Mouse (Mus musculus): ENCODE data around the gene Sh3pxd2b. TPM values are rescaled to one million over a fixed set of nuclear protein-coding genes. Genes with fewer than 3 reads are reported as not detected.

Gene Sh3pxd2b
- total RNA-seq, 2 experiments from 2014 or later, result 5.8 to 7.7 TPM

DNA sequence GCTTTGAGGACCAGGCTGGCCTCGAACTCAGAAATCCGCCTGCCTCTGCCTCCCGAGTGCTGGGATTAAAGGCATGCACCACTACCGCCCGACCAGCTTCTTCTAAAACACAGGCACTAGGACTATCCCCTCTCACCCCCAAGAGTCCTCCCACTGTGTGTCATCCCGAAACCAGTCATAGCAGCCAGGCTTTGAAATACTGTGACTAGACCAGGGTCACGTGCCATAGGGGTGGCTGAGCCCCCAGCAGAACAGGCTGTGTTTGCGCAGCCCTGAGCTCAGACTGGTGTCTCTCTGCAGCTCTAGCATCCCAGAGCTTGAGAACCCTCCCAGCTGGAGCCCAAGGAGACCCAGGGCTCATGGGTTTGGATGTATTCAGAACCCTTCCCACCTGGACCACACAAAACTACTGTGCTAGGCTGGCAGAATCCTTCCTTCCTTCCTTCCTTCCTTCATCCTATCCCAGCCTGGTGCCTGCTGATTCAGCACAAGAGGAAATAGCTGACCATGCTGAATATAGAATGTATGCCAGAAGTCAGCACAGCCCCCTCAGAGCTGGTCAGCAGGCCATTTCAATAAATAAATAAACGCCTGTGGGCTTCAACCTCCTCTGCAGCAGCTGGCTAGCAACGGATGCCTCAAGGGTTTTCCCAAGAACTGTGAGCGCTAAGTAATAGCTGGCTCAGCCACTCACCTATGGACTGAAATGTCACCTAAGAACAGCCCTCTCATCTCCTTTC is 62.4 kb downstream of the Sh3pxd2b start:
- intact Hi-C loops (cut with DNase I), result no loop called here
- DNase-seq (ENCODE audit: low spot score), result no peak

DNA sequence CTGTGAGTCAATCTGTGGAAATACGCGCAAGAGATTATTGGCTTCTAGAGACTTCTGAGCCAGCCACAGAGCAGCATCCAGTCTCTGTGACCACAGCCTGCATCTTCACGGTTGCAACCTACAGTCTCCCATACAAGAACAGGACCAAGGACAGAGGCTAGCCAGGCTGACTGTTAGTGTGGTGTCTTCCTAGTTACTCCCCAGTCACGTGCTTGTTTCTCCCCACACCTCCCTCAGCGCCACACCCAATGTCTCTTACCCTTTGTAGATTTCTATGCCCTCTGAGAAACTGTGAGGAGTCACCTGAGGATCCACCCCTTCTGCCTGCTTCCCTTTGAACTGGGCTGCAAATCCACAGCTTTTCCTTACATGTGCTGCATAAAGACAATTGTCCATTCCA is 72.4 kb downstream of the Sh3pxd2b start:
- no peak for DNase-seq (ENCODE audit: low spot score)
- intact Hi-C loops (cut with DNase I), result no loop called here

GRCm38 (mm10) chr11:32423311-32423710 is 75.7 kb downstream of the Sh3pxd2b start:
- intact Hi-C loops (cut with DNase I), result no loop called here

GRCm38 (mm10) chr11:32424600-32424999 is 77.0 kb downstream of the Sh3pxd2b start:
- no peak for DNase-seq (ENCODE audit: low spot score)
- intact Hi-C loops (cut with DNase I), result no loop called here

More at GRCm38 (mm10) chr11:32423311-32423710, 75.7 kb downstream of the Sh3pxd2b start:
- DNase-seq (ENCODE audit: low spot score), result no peak

DNA sequence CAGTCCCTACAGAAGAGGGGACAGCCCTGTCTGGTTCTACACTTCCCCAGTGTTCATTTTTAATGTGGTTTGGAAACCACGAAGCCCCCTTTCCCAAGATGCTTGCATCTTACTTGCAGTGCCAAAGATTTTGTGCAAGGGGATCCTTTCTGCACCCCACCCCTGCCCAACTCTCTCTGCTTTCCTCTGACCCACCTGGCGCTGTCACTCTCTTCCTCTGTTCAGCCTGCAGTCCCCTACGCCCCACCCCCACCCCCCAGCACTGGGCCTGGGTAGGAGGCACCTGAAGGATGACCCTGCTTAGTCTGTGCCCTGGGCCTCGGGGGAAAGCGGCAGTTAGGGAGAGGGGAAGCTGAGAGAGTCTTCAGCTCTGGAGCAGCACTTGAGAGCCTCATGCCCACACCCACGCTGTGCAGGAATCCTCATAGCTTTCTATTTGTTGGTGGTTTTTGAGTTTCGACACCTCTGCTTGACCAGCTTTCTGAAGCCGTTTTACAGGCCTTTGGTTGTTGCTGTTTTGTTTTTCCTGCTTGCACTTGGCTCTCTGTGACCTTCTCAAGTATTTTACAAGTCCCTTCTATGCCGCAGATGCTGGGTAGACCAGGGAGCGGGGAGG is 77.5 kb downstream of the Sh3pxd2b start:
- intact Hi-C loops (cut with DNase I), result no loop called here
- DNase-seq (ENCODE audit: low spot score), result no peak

- intact Hi-C loops (cut with DNase I), result no loop called here
- no peak for DNase-seq (ENCODE audit: low spot score)
Observed at GRCm38 (mm10) chr11:32427537-32427936, 79.9 kb downstream of the Sh3pxd2b start.

- DNase-seq (ENCODE audit: low spot score), result peak; percentile 71
- intact Hi-C loops (cut with DNase I), result no loop called here
Observed at GRCm38 (mm10) chr11:32435410-32436060, 87.9 kb downstream of the Sh3pxd2b start.

- DNase-seq (ENCODE audit: low spot score), result no peak
- intact Hi-C loops (cut with DNase I), result no loop called here
Observed at GRCm38 (mm10) chr11:32442576-32442975, 95.0 kb downstream of the Sh3pxd2b start.

GRCm38 (mm10) chr11:32444266-32444665 is 96.6 kb downstream of the Sh3pxd2b start:
- intact Hi-C loops (cut with DNase I), result no loop called here
- DNase-seq (ENCODE audit: low spot score), result no peak

DNA sequence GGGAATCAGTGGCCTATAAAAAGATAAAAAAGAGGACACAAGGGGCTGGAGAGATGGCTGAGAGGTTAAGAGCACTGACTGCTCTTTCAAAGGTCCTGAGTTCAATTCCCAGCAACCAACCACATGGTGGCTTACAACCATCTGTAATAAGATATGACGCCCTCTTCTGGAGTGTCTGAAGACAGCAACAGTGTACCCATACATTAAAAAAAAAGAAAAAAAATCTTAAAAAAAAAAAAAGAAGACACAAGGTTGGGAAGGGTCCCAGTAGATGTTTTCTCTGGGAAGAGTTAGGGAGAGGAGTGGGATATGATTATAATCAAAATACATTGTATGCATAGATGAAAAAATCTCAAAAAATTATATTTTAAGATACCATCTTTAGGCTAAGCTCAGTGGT is 97.5 kb downstream of the Sh3pxd2b start:
- intact Hi-C loops (cut with DNase I), result no loop called here
- no peak for DNase-seq (ENCODE audit: low spot score)

DNA sequence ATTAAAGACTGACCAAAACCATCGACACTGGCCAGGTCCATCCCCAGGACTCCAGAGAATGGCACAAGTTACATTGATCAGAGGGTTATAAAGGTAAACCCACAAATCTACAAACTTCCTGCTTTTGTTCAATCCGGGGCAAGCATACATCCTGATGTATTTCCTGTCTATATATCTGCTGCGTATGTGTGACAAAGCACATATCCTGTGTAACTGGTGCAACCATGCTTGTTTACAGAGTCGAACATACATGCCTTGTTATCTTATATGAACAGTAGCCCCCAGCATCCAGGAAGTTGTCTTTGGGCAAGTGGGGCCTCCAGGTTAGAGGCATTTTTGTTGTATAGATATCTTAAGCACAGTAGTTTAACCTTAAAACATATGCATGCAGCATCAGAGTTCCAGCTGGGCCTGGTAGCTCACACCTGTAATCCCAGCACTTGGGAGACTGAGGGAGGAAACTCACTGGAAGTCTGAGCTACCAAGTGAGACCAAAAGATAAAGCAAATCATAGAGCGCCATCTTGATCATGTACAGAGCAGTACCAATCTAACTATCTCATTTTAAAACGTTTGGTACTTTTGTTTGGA is 98.1 kb downstream of the Sh3pxd2b start:
- DNase-seq (ENCODE audit: low spot score), result no peak
- intact Hi-C loops (cut with DNase I), result no loop called here

GRCm38 (mm10) chr11:32450216-32450615 is 102.6 kb downstream of the Sh3pxd2b start:
- intact Hi-C loops (cut with DNase I), result loop anchor here (1.0 to 5.0 kb wide), 3 partner anchors 103 to 257 kb away; partner anchors contain the start of gene Sh3pxd2b
- DNase-seq (ENCODE audit: low spot score), result no peak

DNA sequence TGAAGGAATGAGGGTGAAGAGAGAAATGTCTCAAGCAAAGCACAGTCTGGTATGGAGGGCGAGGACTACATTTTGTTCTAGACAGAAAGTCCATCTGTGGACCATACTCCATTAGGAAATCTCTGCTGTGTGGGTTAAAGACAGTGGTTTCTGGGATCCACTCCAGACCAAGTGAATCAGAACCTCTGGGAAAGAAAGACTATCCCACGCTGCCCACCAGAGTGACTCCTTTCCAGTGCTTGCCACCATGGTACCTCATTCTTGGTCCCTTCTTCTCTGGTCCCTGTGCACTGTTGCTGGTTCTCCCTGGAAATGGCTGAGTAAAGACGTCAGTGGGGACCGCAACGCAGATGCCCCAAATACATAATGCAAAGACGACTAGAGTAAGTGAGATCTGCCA is 103.7 kb downstream of the Sh3pxd2b start:
- DNase-seq (ENCODE audit: low spot score), result no peak
- intact Hi-C loops (cut with DNase I), result loop anchor here (5.0 kb wide), 2 partner anchors 104 to 256 kb away; partner anchors contain the start of gene Sh3pxd2b

DNA sequence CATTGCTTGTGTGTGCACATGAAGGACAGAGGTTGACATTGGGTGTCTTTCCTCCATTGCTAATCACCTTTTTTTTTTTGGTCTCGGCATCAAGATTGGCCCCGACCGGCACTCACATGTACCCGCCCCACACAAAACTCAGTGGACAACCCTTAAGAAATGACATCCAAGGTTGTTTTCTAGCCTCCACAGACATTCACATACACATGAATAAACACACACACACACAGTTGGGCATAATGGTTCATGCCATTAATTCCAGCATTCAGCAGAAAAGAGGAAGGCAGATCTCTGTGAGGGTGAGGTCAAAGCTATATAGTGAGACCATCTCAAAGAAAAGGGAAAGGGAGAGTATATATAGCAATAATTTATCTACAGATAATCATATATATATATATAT is 105.1 kb downstream of the Sh3pxd2b start:
- intact Hi-C loops (cut with DNase I), result loop anchor here (5.0 kb wide), 2 partner anchors 105 to 255 kb away; partner anchors contain the start of gene Sh3pxd2b
- no peak for DNase-seq (ENCODE audit: low spot score)

DNA sequence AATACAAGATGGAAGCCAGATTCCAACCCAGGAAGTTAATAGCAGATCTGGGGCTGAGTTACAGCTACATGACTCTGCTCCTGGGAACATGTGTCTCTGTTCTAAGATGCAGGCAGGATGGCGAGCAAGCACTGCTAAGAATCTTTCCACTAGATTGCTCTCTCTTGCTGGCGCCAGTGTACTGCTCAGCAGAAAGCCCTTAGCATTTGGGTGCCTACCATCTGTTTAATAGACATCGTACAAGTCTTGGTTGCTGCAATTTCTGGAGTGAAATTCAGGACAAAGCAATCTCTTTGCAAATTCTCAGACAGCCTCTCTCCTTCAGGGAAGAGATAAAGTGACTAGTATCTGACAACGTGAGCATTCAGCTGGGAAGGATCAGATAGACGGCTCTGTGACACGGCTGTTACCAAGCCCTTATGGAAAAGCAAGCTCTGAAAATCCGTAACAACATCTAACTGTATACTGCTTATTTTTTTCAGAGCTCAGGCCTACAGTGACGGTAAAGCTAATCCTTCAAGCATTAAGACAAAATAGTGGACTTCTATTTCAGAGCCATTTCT is 105.8 kb downstream of the Sh3pxd2b start:
- intact Hi-C loops (cut with DNase I), result loop anchor here (5.0 kb wide), 2 partner anchors 106 to 254 kb away; partner anchors contain the start of gene Sh3pxd2b
- DNase-seq (ENCODE audit: low spot score), result no peak

DNA sequence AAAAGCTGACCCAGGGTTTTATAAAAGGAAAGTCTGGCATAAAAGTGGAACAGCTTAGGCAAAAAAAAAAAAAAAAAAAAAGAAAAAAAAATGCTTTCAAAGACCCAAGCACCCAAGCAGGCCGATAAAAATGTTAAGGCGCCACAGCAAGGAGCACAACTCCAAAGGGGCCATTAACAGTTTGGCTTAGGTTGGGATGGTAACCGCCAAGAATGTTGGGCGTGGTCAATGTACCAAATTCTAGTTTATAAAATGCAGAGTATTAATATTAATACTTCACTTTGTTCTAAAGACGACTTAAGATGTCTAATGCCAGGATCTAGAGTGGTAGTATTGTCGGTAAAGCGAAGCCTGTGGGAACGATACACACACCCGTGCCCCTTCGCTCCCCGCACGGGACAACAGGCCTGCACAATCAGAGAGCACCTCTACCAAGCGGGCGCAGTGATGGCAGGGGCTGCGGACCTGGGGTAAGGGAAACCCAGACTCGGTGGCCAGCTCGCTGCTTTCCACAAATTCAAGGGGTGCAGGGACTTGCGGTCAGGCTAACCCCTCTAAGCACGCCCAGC is 106.7 kb downstream of the Sh3pxd2b start:
- intact Hi-C loops (cut with DNase I), result loop anchor here (5.0 kb wide), 2 partner anchors 107 to 253 kb away; partner anchors contain the start of gene Sh3pxd2b
- no peak for DNase-seq (ENCODE audit: low spot score)

GRCm38 (mm10) chr11:32454800-32455506 is 107.3 kb downstream of the Sh3pxd2b start, which contains the start of gene Ubtd2:
Ubtd2 (plus strand) TSS chr11:32455370.
- intact Hi-C loops (cut with DNase I), result loop anchor here (5.0 kb wide), 4 partner anchors 37 to 252 kb away; partner anchors contain the start of genes Efcab9, Sh3pxd2b and Stk10

GRCm38 (mm10) chr11:32455507-32456141 is 108.0 kb downstream of the Sh3pxd2b start:
- DNase-seq (ENCODE audit: low spot score), result peak; percentile 29
- intact Hi-C loops (cut with DNase I), result loop anchor here (5.0 kb wide), 2 partner anchors 37 to 77 kb away; partner anchors contain the start of genes Efcab9 and Stk10

More at GRCm38 (mm10) chr11:32454800-32455506, 107.3 kb downstream of the Sh3pxd2b start, which contains the start of gene Ubtd2:
- peak; percentile 96 for DNase-seq (ENCODE audit: low spot score)

Data from heart, postnatal 25 days (tissue).